Comparison of ENCODE assay signal across 32 mouse cellular contexts in the genomic region with DNA sequence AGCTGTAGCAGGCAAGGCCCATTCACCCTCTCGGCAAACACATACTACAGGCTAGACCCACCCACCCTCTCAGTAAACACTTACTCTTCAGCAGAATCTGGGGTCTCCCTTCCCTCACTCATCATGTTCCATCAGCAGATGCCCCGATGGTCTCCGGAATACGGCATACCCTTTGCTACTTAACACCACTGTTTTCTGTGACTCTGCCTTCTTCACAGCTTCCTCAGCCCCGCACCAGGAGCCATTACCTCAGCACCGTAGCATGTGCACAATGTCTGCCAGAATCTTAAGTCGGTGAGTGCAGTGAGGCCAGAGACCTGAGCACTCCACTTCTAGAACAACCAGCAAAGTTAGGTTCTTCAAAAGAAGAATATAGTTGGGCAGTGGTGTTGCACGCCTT.
"Had no signal": no experiment of that assay in that cellular context is flagged by ENCODE, and none has a peak within 500 bp of the region (broad histone marks: within the 10 kb centered on the region; RNA-seq: fewer than 3 reads in every experiment).

No protein-coding gene starts in this region.

- H3K9ac ChIP-seq: limb, embryonic 12.5 days; limb, embryonic 13.5 days; limb, embryonic 15.5 days; liver, embryonic 12.5 days; liver, embryonic 13.5 days; liver, embryonic 14.5 days; liver, embryonic 15.5 days; liver, postnatal 0 days; lung, embryonic 14.5 days; lung, embryonic 15.5 days; midbrain, embryonic 12.5 days; midbrain, embryonic 13.5 days; midbrain, embryonic 15.5 days; neural tube, embryonic 12.5 days had no signal

- H3K27me3 ChIP-seq: limb, embryonic 12.5 days; limb, embryonic 13.5 days; limb, embryonic 15.5 days; liver, embryonic 12.5 days; liver, embryonic 13.5 days; liver, embryonic 15.5 days; lung, embryonic 15.5 days; megakaryocyte, embryonic 14.5 days; midbrain, embryonic 12.5 days; midbrain, embryonic 13.5 days; midbrain, embryonic 15.5 days; neural tube, embryonic 12.5 days had no signal

- DNase-seq: left cerebral cortex, postnatal 4 days; liver; liver, embryonic 13.5 days; liver, postnatal 0 days; lung, adult 18-20 months; lung, adult 2 months; lung, embryonic 14.5 days; lung, postnatal 10 days; lung, postnatal 14 days; lung, postnatal 36 days; lung, postnatal 4 days; midbrain, embryonic 14.5 days had no signal

- H3K4me2 ChIP-seq: limb, embryonic 12.5 days; limb, embryonic 13.5 days; limb, embryonic 15.5 days; liver, embryonic 11.5 days; liver, embryonic 12.5 days; liver, embryonic 13.5 days; liver, embryonic 15.5 days; lung, embryonic 14.5 days; lung, embryonic 15.5 days; midbrain, embryonic 11.5 days; midbrain, embryonic 12.5 days; midbrain, embryonic 13.5 days; midbrain, embryonic 15.5 days; neural tube, embryonic 12.5 days had no signal

- ATAC-seq: liver, embryonic 12.5 days; liver, postnatal 0 days; lung, postnatal 0 days; midbrain, embryonic 13.5 days; midbrain, embryonic 15.5 days; midbrain, embryonic 16.5 days had no signal

- H3K4me1 ChIP-seq: limb, embryonic 10.5 days; limb, embryonic 12.5 days; limb, embryonic 13.5 days; limb, embryonic 15.5 days; liver, embryonic 12.5 days; liver, embryonic 13.5 days; liver, embryonic 15.5 days; lung, embryonic 15.5 days; midbrain, embryonic 10.5 days; midbrain, embryonic 12.5 days; midbrain, embryonic 13.5 days; midbrain, embryonic 15.5 days; neural tube, embryonic 12.5 days had no signal

- H3K36me3 ChIP-seq: lung, embryonic 15.5 days; midbrain, embryonic 12.5 days; midbrain, embryonic 13.5 days; midbrain, embryonic 15.5 days; neural tube, embryonic 12.5 days had no signal

- H3K27ac ChIP-seq: limb, embryonic 10.5 days; limb, embryonic 12.5 days; limb, embryonic 13.5 days; limb, embryonic 15.5 days; liver, embryonic 12.5 days; liver, embryonic 13.5 days; liver, embryonic 14.5 days; liver, embryonic 15.5 days; lung, embryonic 15.5 days; macrophage; midbrain, embryonic 10.5 days; midbrain, embryonic 12.5 days; midbrain, embryonic 13.5 days; midbrain, embryonic 15.5 days; neural tube, embryonic 12.5 days had no signal

- H3K9me3 ChIP-seq: limb, embryonic 10.5 days; limb, embryonic 13.5 days; limb, embryonic 15.5 days; liver, embryonic 13.5 days; liver, embryonic 15.5 days; lung, embryonic 15.5 days; midbrain, embryonic 15.5 days; neural tube, embryonic 12.5 days had no signal

- H3K4me3 ChIP-seq: limb, embryonic 10.5 days; limb, embryonic 12.5 days; limb, embryonic 13.5 days; limb, embryonic 15.5 days; liver, embryonic 12.5 days; liver, embryonic 13.5 days; liver, embryonic 15.5 days; lung, embryonic 15.5 days; megakaryocyte, embryonic 14.5 days; midbrain, embryonic 10.5 days; midbrain, embryonic 12.5 days; midbrain, embryonic 13.5 days; midbrain, embryonic 15.5 days; myocyte; neural tube, embryonic 12.5 days had no signal
